Mouse (Mus musculus) cerebellum, postnatal 36 days (tissue): ENCODE data around the gene Mx1.

ENCODE experiments used
- DNase-seq, 2 experiments: peaks; one replicate each; pipeline ENCODE4 v3.0.0; 2021 to 2022; ENCODE audit warnings: mixed read lengths in 2 of 2

The Mx1 gene

GRCm38 (mm10) chr16:97462481-97463181 is at the start of gene Mx1:
Gene Mx1, minus strand, starts transcription at chr16:97462907.
- DNase-seq: no peak

GRCm38 (mm10) chr16:97512347-97512751 is 49.6 kb upstream of the Mx1 start:
- no peak for DNase-seq

GRCm38 (mm10) chr16:97511495-97511894 is 48.8 kb upstream of the Mx1 start:
- no peak for DNase-seq

- DNase-seq: no peak
Measured at GRCm38 (mm10) chr16:97510849-97511248, 48.1 kb upstream of the Mx1 start.

- DNase-seq: no peak
Measured at GRCm38 (mm10) chr16:97507783-97508182, 45.1 kb upstream of the Mx1 start.

- DNase-seq: no peak
Measured at GRCm38 (mm10) chr16:97504793-97505192, 42.1 kb upstream of the Mx1 start.

- no peak for DNase-seq
Measured at GRCm38 (mm10) chr16:97503849-97504248, 41.1 kb upstream of the Mx1 start.

- no peak for DNase-seq
Measured at GRCm38 (mm10) chr16:97500901-97501300, 38.2 kb upstream of the Mx1 start.

- no peak for DNase-seq
Measured at GRCm38 (mm10) chr16:97499450-97499849, 36.7 kb upstream of the Mx1 start.

- DNase-seq: no peak
Measured at GRCm38 (mm10) chr16:97498139-97498538, 35.4 kb upstream of the Mx1 start.

- DNase-seq: no peak
Measured at GRCm38 (mm10) chr16:97497682-97498081, 35.0 kb upstream of the Mx1 start.

- no peak for DNase-seq
Measured at GRCm38 (mm10) chr16:97496026-97496425, 33.3 kb upstream of the Mx1 start.

- DNase-seq: no peak
Measured at GRCm38 (mm10) chr16:97492369-97492768, 29.7 kb upstream of the Mx1 start.

- no peak for DNase-seq
Measured at GRCm38 (mm10) chr16:97478655-97479054, 15.9 kb upstream of the Mx1 start.

- no peak for DNase-seq
Measured at GRCm38 (mm10) chr16:97476524-97476923, 13.8 kb upstream of the Mx1 start.

- DNase-seq: no peak
Measured at GRCm38 (mm10) chr16:97475581-97475980, 12.9 kb upstream of the Mx1 start.

GRCm38 (mm10) chr16:97474671-97475070 is 12.0 kb upstream of the Mx1 start:
- no peak for DNase-seq

GRCm38 (mm10) chr16:97467993-97468791 is 5.5 kb upstream of the Mx1 start:
- no peak for DNase-seq

GRCm38 (mm10) chr16:97467472-97467871 is 4.8 kb upstream of the Mx1 start:
- no peak for DNase-seq

- DNase-seq: no peak
Measured at GRCm38 (mm10) chr16:97466182-97466957, 3.7 kb upstream of the Mx1 start.

GRCm38 (mm10) chr16:97461271-97461670 is 1.4 kb downstream of the Mx1 start:
- no peak for DNase-seq

- no peak for DNase-seq
Measured at GRCm38 (mm10) chr16:97459831-97460230, 2.9 kb downstream of the Mx1 start.

GRCm38 (mm10) chr16:97447386-97447785 is 15.3 kb downstream of the Mx1 start:
- no peak for DNase-seq
